Mouse (Mus musculus) ES-E14 (cell line): Measurements from ENCODE around the gene Ubiad1.

ENCODE experiments used
- HCFC1 ChIP-seq: IDR thresholded peaks from 2 replicates; pipeline ENCODE4 v1.6.1; 2012; ENCODE audit warnings: low read length, inconsistent platforms, borderline replicate concordance; ENCODE audit not compliant: insufficient read depth
- ZC3H11A ChIP-seq: IDR thresholded peaks from 2 replicates; pipeline ENCODE4 v1.6.1; 2012; ENCODE audit warnings: low read depth, mild to moderate bottlenecking, inconsistent platforms, low read length, borderline replicate concordance

GRCm38 (mm10) chr4:148481557-148482168 is 37.1 kb upstream of the Ubiad1 start:
- TF ChIP-seq ZC3H11A, result no peak
- TF ChIP-seq HCFC1, result no peak
